Mouse (Mus musculus): ENCODE results near the gene Cidec. TPM values are rescaled to one million over a fixed set of nuclear protein-coding genes. Genes with fewer than 3 reads are reported as not detected.

Cidec gene
- polyA plus RNA-seq, 1 experiment from 2014 or later: not detected

DNA sequence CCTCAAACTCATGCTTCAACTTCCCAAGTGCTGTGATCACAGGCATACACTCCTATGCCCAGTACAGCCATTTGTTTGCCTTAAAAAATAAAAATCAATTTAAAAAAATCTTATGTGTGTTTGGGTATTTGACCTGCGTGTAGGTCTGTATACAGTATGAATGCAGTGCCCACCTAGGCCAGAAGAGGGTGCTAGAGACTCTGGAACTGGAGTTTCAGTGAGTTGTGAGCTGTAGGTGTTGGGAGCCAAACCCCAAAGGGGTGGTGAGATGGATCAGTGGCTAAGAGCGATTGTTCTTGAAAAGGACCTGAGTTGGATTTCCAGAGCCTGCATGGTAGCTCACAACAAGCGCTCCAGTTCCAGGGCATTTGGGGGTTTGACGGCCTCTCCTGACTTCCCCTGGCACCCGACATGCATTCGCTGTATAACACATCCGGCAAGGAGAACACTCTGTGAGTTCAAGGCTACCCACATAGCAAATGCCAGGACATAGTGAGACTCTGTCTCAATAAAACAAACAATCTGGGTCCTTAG is 5.7 kb upstream of the Cidec start:
- no peak overlapping the region for H3K27ac ChIP-seq (ENCODE audit: low read depth, low read length)
- no peaks in the 10 kb centered on the region for H3K36me3 ChIP-seq (ENCODE audit: control insufficient read depth, insufficient read depth, low read length)
- DNase-seq (ENCODE audit: low spot score): peak; percentile 79
- no peak overlapping the region for H3K9ac ChIP-seq (ENCODE audit: low read depth, low read length)
- peaks cover 10% of the 10 kb centered on the region for H3K4me1 ChIP-seq (replicated peaks; ENCODE audit: control insufficient read depth, insufficient read depth, low read length)
- H3K4me3 ChIP-seq (ENCODE audit: low read depth, low read length): no peak overlapping the region
- 56% methylated on average over 7 of the region's 7 CpGs for WGBS
- no peaks in the 10 kb centered on the region for H3K27me3 ChIP-seq (replicated peaks; ENCODE audit: control insufficient read depth, insufficient read depth, low read length)
- peak; percentile 60 for ATAC-seq (replicated peaks; ENCODE audit: low FRiP score)
- no peaks in the 10 kb centered on the region for H3K9me3 ChIP-seq (ENCODE audit: control insufficient read depth, low read length)
- H3K4me2 ChIP-seq: no peak overlapping the region

- WGBS: 81% methylated on average over 3 of the region's 3 CpGs
- H3K4me2 ChIP-seq: no peak overlapping the region
- ATAC-seq (replicated peaks; ENCODE audit: low FRiP score): no peak
These were observed 5.1 kb upstream of the Cidec start for GRCm38 (mm10) chr6:113440686-113441085.

DNA sequence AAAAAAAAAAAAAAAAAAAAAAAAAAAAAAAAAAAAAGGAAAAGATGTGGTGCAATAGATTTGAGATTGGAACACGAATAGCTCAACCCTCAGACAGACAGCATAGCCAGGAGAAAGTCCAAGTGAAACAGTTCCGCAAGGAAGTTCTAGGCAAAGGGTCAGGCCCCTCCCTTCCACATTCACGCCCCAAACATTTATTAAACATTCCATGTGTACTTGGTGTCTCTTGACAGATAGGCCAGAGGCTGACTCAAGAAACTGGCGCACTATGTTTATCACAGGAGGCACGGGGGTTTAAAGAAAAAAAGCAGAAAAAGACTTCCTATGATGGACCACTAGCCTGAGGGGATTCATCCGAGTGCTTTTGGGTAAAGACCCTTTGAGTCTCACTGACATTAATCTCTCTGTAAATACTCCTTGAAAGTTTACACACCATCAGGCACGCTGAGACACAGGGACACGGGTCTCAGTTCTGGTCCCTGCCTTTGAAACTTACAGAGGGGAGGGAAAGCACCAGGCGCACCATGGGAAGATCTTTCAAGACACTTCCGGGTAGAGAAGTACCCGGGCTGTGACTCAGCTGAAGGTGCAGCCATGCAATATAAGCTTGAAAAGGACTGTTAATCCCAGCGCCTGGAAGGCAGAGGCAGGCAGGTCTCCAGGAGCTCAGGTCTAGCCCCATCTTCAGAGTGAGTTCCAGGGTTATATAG is 3.3 kb upstream of the Cidec start:
- 58% methylated on average over 12 of the region's 12 CpGs for WGBS
- no peak overlapping the region for H3K4me2 ChIP-seq

More at GRCm38 (mm10) chr6:113440686-113441085, 5.1 kb upstream of the Cidec start:
- Histone ChIP-seq H3K9ac (ENCODE audit: low read depth, low read length) (no peak overlapping the region), H3K4me1 (replicated peaks; ENCODE audit: control insufficient read depth, insufficient read depth, low read length) (peaks cover 10% of the 10 kb centered on the region), H3K9me3 (ENCODE audit: control insufficient read depth, low read length) (no peaks in the 10 kb centered on the region), H3K27me3 (replicated peaks; ENCODE audit: control insufficient read depth, insufficient read depth, low read length) (no peaks in the 10 kb centered on the region), H3K36me3 (ENCODE audit: control insufficient read depth, insufficient read depth, low read length) (no peaks in the 10 kb centered on the region), H3K4me3 (ENCODE audit: low read depth, low read length) (no peak overlapping the region), H3K27ac (ENCODE audit: low read depth, low read length) (no peak overlapping the region)
- no peak for DNase-seq (ENCODE audit: low spot score)

GRCm38 (mm10) chr6:113437135-113437534 is 1.6 kb upstream of the Cidec start:
- no peaks in the 10 kb centered on the region for H3K27me3 ChIP-seq (replicated peaks; ENCODE audit: control insufficient read depth, insufficient read depth, low read length)
- no peak overlapping the region for H3K4me3 ChIP-seq (ENCODE audit: low read depth, low read length)
- peaks cover 3% of the 10 kb centered on the region; the same call in 1 of the 2 replicates for H3K4me1 ChIP-seq (replicated peaks; ENCODE audit: control insufficient read depth, insufficient read depth, low read length)
- no peak overlapping the region for H3K9ac ChIP-seq (ENCODE audit: low read depth, low read length)
- DNase-seq (ENCODE audit: low spot score): no peak
- WGBS: 69% methylated on average over 12 of the region's 12 CpGs
- H3K9me3 ChIP-seq (ENCODE audit: control insufficient read depth, low read length): no peaks in the 10 kb centered on the region
- H3K4me2 ChIP-seq: no peak overlapping the region
- H3K36me3 ChIP-seq (ENCODE audit: control insufficient read depth, insufficient read depth, low read length): no peaks in the 10 kb centered on the region
- H3K27ac ChIP-seq (ENCODE audit: low read depth, low read length): no peak overlapping the region
- ATAC-seq (replicated peaks; ENCODE audit: low FRiP score): no peak

More for the DNA sequence above, 3.3 kb upstream of the Cidec start:
- no peaks in the 10 kb centered on the region for H3K9me3 ChIP-seq (ENCODE audit: control insufficient read depth, low read length)
- DNase-seq (ENCODE audit: low spot score) (no peak), ATAC-seq (replicated peaks; ENCODE audit: low FRiP score) (no peak)
- H3K27me3 ChIP-seq (replicated peaks; ENCODE audit: control insufficient read depth, insufficient read depth, low read length): no peaks in the 10 kb centered on the region
- no peak overlapping the region for H3K9ac ChIP-seq (ENCODE audit: low read depth, low read length)
- no peaks in the 10 kb centered on the region for H3K36me3 ChIP-seq (ENCODE audit: control insufficient read depth, insufficient read depth, low read length)
- no peak overlapping the region for H3K4me3 ChIP-seq (ENCODE audit: low read depth, low read length)
- no peak overlapping the region for H3K27ac ChIP-seq (ENCODE audit: low read depth, low read length)
- H3K4me1 ChIP-seq (replicated peaks; ENCODE audit: control insufficient read depth, insufficient read depth, low read length): peaks cover 10% of the 10 kb centered on the region

GRCm38 (mm10) chr6:113434691-113435090 is 869 bp downstream of the Cidec start:
- Histone ChIP-seq H3K4me2 (no peak overlapping the region), H3K9ac (ENCODE audit: low read depth, low read length) (no peak overlapping the region), H3K4me1 (replicated peaks; ENCODE audit: control insufficient read depth, insufficient read depth, low read length) (no peaks in the 10 kb centered on the region), H3K36me3 (ENCODE audit: control insufficient read depth, insufficient read depth, low read length) (no peaks in the 10 kb centered on the region), H3K9me3 (ENCODE audit: control insufficient read depth, low read length) (no peaks in the 10 kb centered on the region), H3K27ac (ENCODE audit: low read depth, low read length) (no peak overlapping the region), H3K27me3 (replicated peaks; ENCODE audit: control insufficient read depth, insufficient read depth, low read length) (no peaks in the 10 kb centered on the region), H3K4me3 (ENCODE audit: low read depth, low read length) (no peak overlapping the region)
- 60% methylated on average over 7 of the region's 7 CpGs for WGBS
- ATAC-seq (replicated peaks; ENCODE audit: low FRiP score) (no peak), DNase-seq (ENCODE audit: low spot score) (no peak)

DNA sequence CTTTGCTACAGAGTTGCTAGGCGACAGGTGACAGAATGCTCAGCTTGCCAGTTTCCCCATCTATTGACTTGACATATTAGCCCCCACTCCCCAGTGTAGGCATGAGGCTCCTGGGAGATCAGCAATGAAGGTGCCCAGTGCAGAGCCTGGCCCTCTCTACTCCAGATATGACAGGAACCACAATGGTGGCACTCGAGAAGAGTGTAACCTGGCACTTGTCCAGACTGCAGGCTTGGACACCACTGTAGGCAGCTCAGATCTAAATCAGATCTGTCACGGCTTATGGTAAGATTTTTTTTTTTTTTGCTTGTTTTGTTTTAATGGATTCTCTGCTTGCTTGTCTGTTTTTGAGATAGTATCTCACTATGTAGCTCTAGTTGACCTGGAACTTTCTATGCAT is 1.9 kb downstream of the Cidec start:
- Histone ChIP-seq H3K4me3 (ENCODE audit: low read depth, low read length) (no peak overlapping the region), H3K9ac (ENCODE audit: low read depth, low read length) (no peak overlapping the region), H3K36me3 (ENCODE audit: control insufficient read depth, insufficient read depth, low read length) (no peaks in the 10 kb centered on the region), H3K27ac (ENCODE audit: low read depth, low read length) (no peak overlapping the region), H3K4me2 (no peak overlapping the region), H3K4me1 (replicated peaks; ENCODE audit: control insufficient read depth, insufficient read depth, low read length) (no peaks in the 10 kb centered on the region), H3K27me3 (replicated peaks; ENCODE audit: control insufficient read depth, insufficient read depth, low read length) (no peaks in the 10 kb centered on the region), H3K9me3 (ENCODE audit: control insufficient read depth, low read length) (no peaks in the 10 kb centered on the region)
- ATAC-seq (replicated peaks; ENCODE audit: low FRiP score) (no peak), DNase-seq (ENCODE audit: low spot score) (no peak)
- 77% methylated on average over 3 of the region's 3 CpGs for WGBS

DNA sequence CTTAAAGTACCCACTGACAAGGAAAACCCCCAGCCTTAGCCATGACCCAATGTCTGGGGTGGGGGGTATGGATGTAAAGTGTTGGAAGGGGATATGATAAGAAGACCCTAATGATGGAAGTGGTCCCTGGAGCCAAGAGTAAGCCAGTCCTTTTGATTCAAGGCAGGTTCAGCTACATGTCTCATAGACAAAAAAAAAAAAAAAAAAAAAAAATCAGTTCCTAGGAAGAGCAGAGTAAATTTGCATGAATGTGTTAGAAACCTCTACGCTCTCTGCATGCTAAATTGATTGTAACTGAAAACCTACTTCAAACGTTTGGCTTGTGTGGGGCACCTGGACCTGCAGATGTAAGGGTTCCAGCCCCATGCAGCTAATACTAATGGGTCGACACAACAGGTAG is 3.8 kb downstream of the Cidec start:
- H3K4me1 ChIP-seq (replicated peaks; ENCODE audit: control insufficient read depth, insufficient read depth, low read length): no peaks in the 10 kb centered on the region
- H3K9me3 ChIP-seq (ENCODE audit: control insufficient read depth, low read length): no peaks in the 10 kb centered on the region
- H3K27ac ChIP-seq (ENCODE audit: low read depth, low read length): no peak overlapping the region
- no peak overlapping the region for H3K4me3 ChIP-seq (ENCODE audit: low read depth, low read length)
- 57% methylated on average over 3 of the region's 3 CpGs for WGBS
- no peak for DNase-seq (ENCODE audit: low spot score)
- no peak for ATAC-seq (replicated peaks; ENCODE audit: low FRiP score)
- H3K9ac ChIP-seq (ENCODE audit: low read depth, low read length): no peak overlapping the region
- no peak overlapping the region for H3K4me2 ChIP-seq
- H3K36me3 ChIP-seq (ENCODE audit: control insufficient read depth, insufficient read depth, low read length): no peaks in the 10 kb centered on the region
- no peaks in the 10 kb centered on the region for H3K27me3 ChIP-seq (replicated peaks; ENCODE audit: control insufficient read depth, insufficient read depth, low read length)

- WGBS: 61% methylated on average over 3 of the region's 3 CpGs
These were observed 4.7 kb downstream of the Cidec start for GRCm38 (mm10) chr6:113430846-113431245.

GRCm38 (mm10) chr6:113429965-113430364 is 5.6 kb downstream of the Cidec start:
- ATAC-seq (replicated peaks; ENCODE audit: low FRiP score) (no peak), DNase-seq (ENCODE audit: low spot score) (no peak)
- Histone ChIP-seq H3K9ac (ENCODE audit: low read depth, low read length) (no peak overlapping the region), H3K36me3 (ENCODE audit: control insufficient read depth, insufficient read depth, low read length) (no peaks in the 10 kb centered on the region), H3K4me1 (replicated peaks; ENCODE audit: control insufficient read depth, insufficient read depth, low read length) (no peaks in the 10 kb centered on the region), H3K4me3 (ENCODE audit: low read depth, low read length) (no peak overlapping the region), H3K4me2 (no peak overlapping the region), H3K9me3 (ENCODE audit: control insufficient read depth, low read length) (no peaks in the 10 kb centered on the region), H3K27ac (ENCODE audit: low read depth, low read length) (no peak overlapping the region), H3K27me3 (replicated peaks; ENCODE audit: control insufficient read depth, insufficient read depth, low read length) (no peaks in the 10 kb centered on the region)
- 58% methylated on average over 3 of the region's 3 CpGs for WGBS

More at GRCm38 (mm10) chr6:113430846-113431245, 4.7 kb downstream of the Cidec start:
- Histone ChIP-seq H3K9me3 (ENCODE audit: control insufficient read depth, low read length) (no peaks in the 10 kb centered on the region), H3K4me1 (replicated peaks; ENCODE audit: control insufficient read depth, insufficient read depth, low read length) (no peaks in the 10 kb centered on the region), H3K27me3 (replicated peaks; ENCODE audit: control insufficient read depth, insufficient read depth, low read length) (no peaks in the 10 kb centered on the region), H3K27ac (ENCODE audit: low read depth, low read length) (no peak overlapping the region), H3K4me2 (no peak overlapping the region), H3K9ac (ENCODE audit: low read depth, low read length) (no peak overlapping the region), H3K36me3 (ENCODE audit: control insufficient read depth, insufficient read depth, low read length) (no peaks in the 10 kb centered on the region), H3K4me3 (ENCODE audit: low read depth, low read length) (no peak overlapping the region)
- no peak for ATAC-seq (replicated peaks; ENCODE audit: low FRiP score)
- no peak for DNase-seq (ENCODE audit: low spot score)
